Mouse (Mus musculus) B cell, adult 2 months (primary cell): ENCODE results near the gene Spock1.

Experiments used
- DNase-seq, 2 experiments: peaks; one replicate each; pipeline ENCODE4 v3.0.0; 2022

The Spock1 gene

DNA sequence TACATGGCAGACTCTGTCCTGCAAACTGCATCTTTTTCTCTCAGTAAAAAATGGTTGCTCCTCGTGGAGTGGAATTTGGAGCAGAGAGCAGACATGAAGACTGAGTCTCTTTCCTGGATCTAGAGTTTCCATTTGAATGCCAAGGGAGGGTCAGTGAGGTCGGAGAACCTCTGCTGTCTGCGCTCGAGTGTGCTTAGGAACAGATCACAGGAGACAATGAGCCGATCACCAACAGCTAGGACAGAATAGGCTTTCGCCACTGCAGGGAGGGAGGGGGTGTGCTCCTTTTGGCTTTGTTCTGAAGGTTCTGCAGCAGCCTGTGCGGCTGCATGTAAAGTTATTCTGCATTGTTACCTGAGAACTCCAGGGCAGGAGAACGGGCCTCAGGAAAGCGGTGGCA lies 49.6 kb downstream of the Spock1 start:
- no peak for DNase-seq

- DNase-seq: no peak
These were observed 51.1 kb downstream of the Spock1 start for GRCm38 (mm10) chr13:57857016-57857415.

- no peak for DNase-seq
These were observed 51.8 kb downstream of the Spock1 start for GRCm38 (mm10) chr13:57856311-57856853.

- no peak for DNase-seq
These were observed 52.4 kb downstream of the Spock1 start for GRCm38 (mm10) chr13:57855766-57856165.

GRCm38 (mm10) chr13:57854416-57854815 lies 53.7 kb downstream of the Spock1 start:
- no peak for DNase-seq

DNA sequence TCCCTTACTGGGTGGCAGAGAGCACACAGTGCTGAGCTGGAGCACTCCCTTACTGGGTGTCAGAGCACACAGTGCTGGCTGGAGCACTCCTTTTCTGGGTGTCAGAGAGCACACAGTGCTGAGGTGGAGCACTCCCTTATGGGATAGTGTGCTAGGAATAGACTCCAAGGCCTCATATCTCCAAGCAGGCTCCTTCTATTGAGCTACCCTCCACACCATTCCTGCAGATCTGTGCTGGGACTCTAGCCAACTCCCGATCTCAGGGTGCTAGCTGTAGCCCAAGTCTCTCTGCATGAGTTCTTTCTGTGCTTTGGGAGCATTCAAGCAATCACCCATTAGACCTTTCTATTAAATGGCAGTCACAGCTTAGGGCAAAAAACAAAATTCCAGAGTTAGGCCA lies 54.5 kb downstream of the Spock1 start:
- no peak for DNase-seq

DNA sequence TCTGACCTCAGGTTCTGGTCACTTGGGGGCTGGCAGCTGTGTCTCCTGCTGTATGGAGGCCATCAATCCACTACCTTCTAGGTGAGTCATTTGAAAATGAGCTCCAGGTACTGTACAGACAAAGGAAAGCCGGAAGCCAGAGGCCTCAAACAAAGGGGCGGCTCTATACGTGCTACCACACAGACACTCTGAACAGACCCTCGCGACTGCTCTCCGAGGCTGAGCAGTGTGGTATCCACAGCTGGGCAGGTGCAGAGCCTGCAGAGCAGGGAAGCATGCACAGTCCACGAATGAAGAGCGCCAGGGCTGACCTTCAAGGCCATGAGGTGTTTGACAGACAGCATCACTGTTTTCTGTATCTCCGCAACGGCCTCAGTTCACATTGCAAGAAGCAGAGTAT lies 55.0 kb downstream of the Spock1 start:
- no peak for DNase-seq

DNA sequence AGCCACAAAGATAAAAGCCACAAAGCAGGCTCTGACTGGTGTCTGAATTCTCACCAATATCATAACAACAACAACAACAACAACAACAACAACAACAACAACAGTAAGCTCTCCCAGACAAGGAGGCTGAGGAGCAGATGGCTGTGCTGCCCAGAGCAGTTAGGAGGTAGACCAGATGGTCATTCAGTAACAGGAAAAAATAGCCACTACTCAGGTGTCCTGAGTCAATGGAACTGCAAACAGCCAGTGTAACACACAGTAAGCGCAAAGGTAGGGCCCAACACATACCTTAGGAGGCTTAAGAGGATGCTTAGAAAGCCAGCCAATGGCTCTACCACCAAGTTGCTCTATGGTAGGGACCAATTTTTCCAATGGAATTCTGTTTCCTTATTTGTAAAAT lies 59.2 kb downstream of the Spock1 start:
- DNase-seq: no peak

DNA sequence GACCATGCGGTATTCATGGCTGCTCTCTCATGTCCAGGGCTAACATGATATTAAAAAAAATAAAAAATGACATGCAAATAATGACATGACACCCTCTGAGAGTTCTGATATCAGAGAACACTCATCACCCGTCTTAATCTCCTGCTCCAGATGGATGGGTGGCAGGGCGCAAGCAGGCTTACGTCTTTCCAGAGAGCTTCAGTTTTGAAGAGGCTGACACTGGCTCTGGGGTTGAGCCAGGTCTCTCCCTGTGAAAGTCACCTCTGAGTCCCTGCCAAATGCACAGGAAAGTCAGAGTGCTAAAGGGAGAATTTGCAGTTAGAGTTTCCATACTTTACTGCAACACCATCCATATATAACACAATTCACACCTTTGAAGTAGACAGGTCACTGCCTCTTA lies 61.0 kb downstream of the Spock1 start:
- DNase-seq: no peak

DNA sequence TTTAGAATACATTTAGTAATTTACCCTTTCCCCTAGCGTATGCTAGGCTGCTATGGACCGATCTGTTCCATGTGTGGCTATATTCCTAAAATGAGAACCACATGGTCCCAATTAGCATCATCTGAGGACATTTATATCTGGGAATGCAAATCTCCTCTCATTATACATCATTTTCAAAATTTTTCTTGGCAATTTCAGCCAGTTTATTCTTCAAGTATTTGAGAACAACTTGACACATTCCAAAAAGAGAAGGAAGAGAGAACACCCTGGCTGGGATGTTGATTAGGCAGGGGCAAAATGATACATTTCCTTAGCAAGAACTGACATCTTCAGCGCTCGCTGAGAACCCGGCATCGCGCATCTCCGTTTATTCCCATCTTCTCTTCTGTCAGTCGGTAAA lies 61.7 kb downstream of the Spock1 start:
- DNase-seq: no peak

GRCm38 (mm10) chr13:57841141-57841848 lies 66.8 kb downstream of the Spock1 start:
- DNase-seq: no peak

- DNase-seq: no peak
These were observed 70.3 kb downstream of the Spock1 start for GRCm38 (mm10) chr13:57837691-57838437.

DNA sequence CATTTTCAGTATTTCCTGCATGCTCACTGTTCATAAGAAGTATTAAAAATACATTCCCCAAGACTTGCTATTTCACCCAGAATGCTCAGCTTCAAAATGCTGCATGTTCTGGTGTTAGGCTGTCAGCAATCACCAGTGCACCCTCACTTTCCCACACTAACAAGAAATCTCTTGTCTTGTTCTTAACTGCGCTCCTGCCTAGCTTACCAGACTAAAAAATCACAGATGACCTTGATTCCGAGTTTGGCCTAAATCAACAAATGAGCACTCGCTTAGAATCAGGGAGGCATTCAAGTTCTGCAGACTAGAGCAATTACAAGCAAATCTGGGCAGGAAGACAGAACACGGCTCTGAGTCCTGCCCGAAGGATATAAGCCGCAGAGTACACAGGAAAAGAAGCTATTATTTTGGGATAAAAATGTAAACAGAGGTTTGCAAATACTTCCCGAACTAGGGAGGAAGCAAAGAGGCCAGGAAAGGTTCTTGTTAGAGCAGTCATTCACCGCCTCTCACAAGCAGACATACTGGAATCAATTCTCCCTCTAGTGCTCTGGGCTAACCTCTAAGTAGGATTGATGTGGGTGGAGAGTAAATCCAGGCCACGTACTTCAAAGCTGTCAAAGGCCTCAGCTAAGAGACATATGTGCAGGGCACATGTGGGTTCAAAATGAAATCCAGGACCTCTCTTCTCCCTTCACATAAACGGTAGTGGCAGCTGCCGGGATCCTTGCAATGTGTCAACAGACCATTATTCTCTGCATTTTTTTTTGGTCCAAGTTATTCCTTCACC lies 76.6 kb downstream of the Spock1 start:
- DNase-seq: no peak

DNA sequence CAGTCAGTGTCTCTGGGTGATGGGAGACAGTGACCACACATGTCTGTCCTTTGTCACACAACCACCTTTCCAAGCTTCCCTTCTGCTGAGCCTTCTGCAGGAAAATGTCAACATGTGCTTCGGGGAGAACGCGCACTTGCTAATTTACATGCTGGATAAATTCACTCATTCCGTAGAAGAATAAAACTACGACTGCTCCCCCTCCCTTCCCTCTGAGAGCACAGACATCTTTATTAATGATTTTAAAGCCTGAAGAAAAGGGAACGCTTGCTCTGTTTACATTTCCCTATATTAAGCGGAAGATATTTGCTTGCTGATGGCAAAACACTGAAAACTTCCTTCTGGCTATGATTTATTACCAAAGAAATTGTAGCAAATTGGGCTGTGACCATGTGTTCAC lies 77.2 kb downstream of the Spock1 start:
- no peak for DNase-seq

- DNase-seq: no peak
These were observed 78.0 kb downstream of the Spock1 start for GRCm38 (mm10) chr13:57830091-57830490.

- no peak for DNase-seq
These were observed 91.9 kb downstream of the Spock1 start for GRCm38 (mm10) chr13:57816276-57816675.

GRCm38 (mm10) chr13:57812643-57813042 lies 95.5 kb downstream of the Spock1 start:
- no peak for DNase-seq

DNA sequence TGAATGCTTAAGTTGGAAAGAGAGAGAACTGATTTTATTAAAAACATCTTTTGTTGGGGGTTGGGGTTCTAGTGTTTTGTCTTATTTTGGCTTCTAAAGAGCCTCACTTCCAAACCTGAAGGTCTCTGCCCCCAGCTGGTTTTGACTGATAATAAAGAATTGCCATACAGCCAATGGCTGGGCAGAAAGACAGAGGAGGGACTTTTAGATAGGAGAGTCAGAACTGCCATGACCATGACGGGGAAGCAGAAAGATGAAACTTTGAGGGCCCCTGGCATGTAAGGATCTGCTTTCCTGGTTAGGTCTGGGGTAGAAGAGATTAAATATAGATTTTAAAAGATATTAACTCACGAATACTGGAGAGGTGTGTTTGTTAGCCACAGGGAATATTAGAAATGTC lies 96.9 kb downstream of the Spock1 start:
- DNase-seq: no peak

DNA sequence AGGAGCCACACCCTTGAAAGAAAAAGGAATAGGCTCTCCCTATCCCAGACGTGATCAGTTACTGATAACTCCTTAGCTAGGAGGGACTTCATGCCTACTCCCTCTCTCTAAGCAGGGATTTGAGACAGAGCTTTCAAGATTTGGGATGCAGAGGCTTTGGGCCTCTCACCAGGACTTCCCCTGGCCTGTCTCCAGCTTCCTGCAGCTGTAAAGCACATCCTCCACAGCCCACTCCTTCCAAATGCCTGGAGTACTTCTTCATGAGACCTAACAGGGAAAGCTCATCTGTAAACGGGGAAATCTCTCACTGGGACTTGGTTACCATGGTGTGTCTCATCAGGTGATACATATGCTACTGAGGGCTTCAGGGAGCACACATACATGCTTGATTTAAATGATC lies 97.3 kb downstream of the Spock1 start:
- no peak for DNase-seq

GRCm38 (mm10) chr13:57810083-57810482 lies 98.0 kb downstream of the Spock1 start:
- DNase-seq: no peak

DNA sequence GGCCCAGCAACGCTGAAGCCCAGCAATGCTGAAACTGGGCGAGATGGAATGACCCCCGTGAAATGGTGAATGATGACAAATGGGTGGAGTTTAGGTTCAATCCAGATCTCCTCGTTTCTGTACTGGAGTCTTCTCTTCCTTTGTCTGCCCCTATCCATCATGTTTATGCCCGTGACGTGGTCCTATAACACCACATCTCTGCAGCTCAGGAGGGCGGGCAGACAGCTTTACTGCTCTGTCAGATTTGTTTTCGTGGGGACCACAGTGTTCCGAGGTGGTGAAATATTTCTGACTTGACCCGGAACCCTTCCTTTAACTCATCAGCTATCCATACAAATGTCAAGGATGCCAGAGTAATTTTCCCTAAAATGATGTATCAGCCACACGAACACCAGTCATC lies 98.5 kb downstream of the Spock1 start:
- DNase-seq: no peak

DNA sequence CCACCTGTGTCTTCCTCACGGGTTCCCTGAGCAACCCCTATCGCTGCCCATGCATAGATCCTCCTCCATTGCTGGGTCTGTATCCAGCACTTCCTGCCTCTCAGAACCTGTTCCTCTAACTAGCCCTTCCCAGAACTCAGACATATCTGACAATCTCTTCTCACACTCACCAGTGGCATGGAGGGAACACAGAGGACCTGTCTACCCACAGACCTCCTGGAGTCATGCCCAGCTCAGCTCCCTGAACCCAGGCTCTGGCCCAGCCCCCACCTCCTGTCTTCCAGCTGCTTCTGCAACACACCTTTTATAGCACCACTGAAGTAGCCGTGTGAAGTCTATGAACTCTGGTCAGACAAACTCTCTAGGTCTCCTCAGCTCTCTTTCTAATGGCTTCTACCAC lies 101.3 kb downstream of the Spock1 start:
- DNase-seq: no peak

- no peak for DNase-seq
These were observed 101.8 kb downstream of the Spock1 start for GRCm38 (mm10) chr13:57806301-57806700.

DNA sequence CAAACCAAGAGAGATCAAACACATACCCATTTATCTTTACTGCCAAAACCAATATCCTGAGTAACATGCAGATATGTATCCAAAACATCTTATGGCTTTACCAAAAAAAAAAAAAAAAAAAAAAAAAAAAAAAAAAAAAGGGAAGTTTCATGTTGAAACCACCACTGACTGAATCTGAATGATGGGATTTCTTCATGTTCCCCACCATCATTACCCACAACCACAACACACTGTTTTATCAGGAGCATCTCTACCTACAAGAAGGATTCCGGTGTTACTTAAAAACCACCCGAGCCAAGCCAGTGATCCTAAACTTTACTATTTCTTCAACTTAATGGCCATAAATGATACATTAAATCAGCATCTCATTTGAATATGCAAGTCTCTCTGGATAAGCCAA lies 109.5 kb downstream of the Spock1 start:
- DNase-seq: no peak
